9 mouse cellular contexts compared by ENCODE assay signal in the genomic region with DNA sequence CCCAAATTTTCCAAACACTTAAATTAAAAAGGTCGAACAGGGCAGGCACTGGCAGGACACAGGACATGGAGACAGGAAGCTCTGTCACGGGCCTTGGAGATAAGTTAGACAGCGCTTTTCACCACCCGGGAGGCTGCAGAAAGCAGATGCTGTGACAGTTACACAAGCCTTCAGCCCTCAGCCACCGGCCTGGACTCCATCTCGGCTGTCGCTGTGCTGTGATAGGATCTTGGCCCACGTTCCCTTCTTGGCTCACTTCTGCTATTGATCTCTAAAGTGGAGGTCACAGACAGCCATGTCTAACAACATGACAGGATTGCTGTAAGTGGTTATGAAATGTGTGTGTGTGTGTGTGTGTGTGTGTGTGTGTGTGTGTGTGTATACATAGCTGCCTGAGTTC.
A peak's percentile ranks its signal among the peaks of the same experiment; 100 is the strongest.
DNase-seq lines count a peak whose midpoint lies in the region; ATAC-seq and TF ChIP-seq lines count a peak whose summit lies in the region.
"Had no signal": no experiment of that assay in that cellular context is flagged by ENCODE, and none has a peak within 500 bp of the region (broad histone marks: within the 10 kb centered on the region; RNA-seq: fewer than 3 reads in every experiment).

No protein-coding gene starts in this region.

- no peak overlapping the region for H3K4me2 ChIP-seq in kidney, embryonic 14.5 days (replicated peaks; ENCODE audit: low read depth, low read length)
- peak overlapping the region; percentile 13; the same call in 1 of the 2 replicates for H3K4me2 ChIP-seq in heart, embryonic 13.5 days
- no peak overlapping the region for H3K4me2 ChIP-seq in stomach, postnatal 0 days (replicated peaks; ENCODE audit: low read depth)

- no peak overlapping the region for H3K27ac ChIP-seq in kidney, embryonic 14.5 days (ENCODE audit: low read depth, low read length)
- 0 out of 2 replicates have a peak overlapping the region, but pooled peaks have one; percentile 41 for H3K27ac ChIP-seq in heart, embryonic 13.5 days (replicated peaks)
- H3K27ac ChIP-seq in stomach, postnatal 0 days (replicated peaks): no peak overlapping the region
- H3K27ac ChIP-seq: limb, embryonic 10.5 days had no signal

- no peak for ATAC-seq in kidney, embryonic 14.5 days (ENCODE audit: low FRiP score, low TSS enrichment)
- ATAC-seq in heart, embryonic 13.5 days (ENCODE audit: extremely low read depth, insufficient number of reproducible peaks, low FRiP score, low TSS enrichment): peak; percentile 69
- peak; percentile 40; the same call in 1 of the 2 replicates for ATAC-seq in stomach, postnatal 0 days (ENCODE audit: low FRiP score, low TSS enrichment)

- H3K36me3 ChIP-seq in kidney, embryonic 14.5 days (ENCODE audit: control insufficient read depth, insufficient read depth, low read length): no peaks in the 10 kb centered on the region
- no peaks in the 10 kb centered on the region for H3K36me3 ChIP-seq in heart, embryonic 13.5 days
- no peaks in the 10 kb centered on the region for H3K36me3 ChIP-seq in stomach, postnatal 0 days (ENCODE audit: control insufficient read depth, insufficient read depth, low read length)
- H3K36me3 ChIP-seq: limb, embryonic 10.5 days had no signal

- no peaks in the 10 kb centered on the region for H3K27me3 ChIP-seq in kidney, embryonic 14.5 days (ENCODE audit: control insufficient read depth, insufficient read depth, low read length)
- H3K27me3 ChIP-seq in heart, embryonic 13.5 days (replicated peaks): peaks cover 59% of the 10 kb centered on the region
- H3K27me3 ChIP-seq in stomach, postnatal 0 days (ENCODE audit: control insufficient read depth, insufficient read depth, low read length): no peaks in the 10 kb centered on the region

- 22% methylated on average over 8 of the region's 8 CpGs for WGBS in kidney, embryonic 14.5 days
- 4% methylated on average over 8 of the region's 8 CpGs for WGBS in heart, embryonic 13.5 days
- 45% methylated on average over 8 of the region's 8 CpGs for WGBS in stomach, postnatal 0 days

- H3K9ac ChIP-seq in kidney, embryonic 14.5 days (ENCODE audit: low read depth, low read length): no peak overlapping the region
- H3K9ac ChIP-seq in heart, embryonic 13.5 days: no peak overlapping the region
- no peak overlapping the region for H3K9ac ChIP-seq in stomach, postnatal 0 days (ENCODE audit: low read length)

- DNase-seq in kidney, adult 18-20 months: peak; percentile 18
- DNase-seq in kidney, postnatal 4 days: peak; percentile 77 to 80
- peak; percentile 19 for DNase-seq in stomach, postnatal 0 days (ENCODE audit: low spot score)
- no peak for DNase-seq in gastrocnemius, postnatal 14 days
- DNase-seq in right cerebral cortex, adult 2 months (ENCODE audit: low spot score in 2 of 2): no peak
- no peak for DNase-seq in urinary bladder, postnatal 14 days (ENCODE audit: low spot score)

- H3K4me1 ChIP-seq in kidney, embryonic 14.5 days (ENCODE audit: control insufficient read depth, insufficient read depth, low read length): no peaks in the 10 kb centered on the region
- H3K4me1 ChIP-seq in heart, embryonic 13.5 days: peaks cover 47% of the 10 kb centered on the region
- no peaks in the 10 kb centered on the region for H3K4me1 ChIP-seq in stomach, postnatal 0 days (replicated peaks; ENCODE audit: control insufficient read depth, insufficient read depth)

- intact Hi-C loops in gastrocnemius, postnatal 14 days (cut with DNase I; ENCODE audit: low total_unique reads): loop anchor here (10.0 kb wide), 1 partner anchor 78 kb away; no protein-coding TSS in a partner anchor

- no peak for TF ChIP-seq EP300 in stomach, postnatal 0 days (optimal IDR thresholded peaks at IDR 0.05)

- H3K4me3 ChIP-seq in kidney, embryonic 14.5 days (ENCODE audit: low read length): no peak overlapping the region
- H3K4me3 ChIP-seq in heart, embryonic 13.5 days: no peak overlapping the region
- no peak overlapping the region for H3K4me3 ChIP-seq in stomach, postnatal 0 days (ENCODE audit: low read depth, low read length)
- H3K4me3 ChIP-seq: limb, embryonic 10.5 days had no signal

- no peak for TF ChIP-seq CTCF in stomach, postnatal 0 days (IDR thresholded peaks at IDR 0.05; ENCODE audit: low read depth)

- H3K9me3 ChIP-seq in kidney, embryonic 14.5 days (ENCODE audit: control insufficient read depth, low read length): no peaks in the 10 kb centered on the region
- peaks cover 6% of the 10 kb centered on the region; the same call in 1 of the 2 replicates for H3K9me3 ChIP-seq in heart, embryonic 13.5 days
- no peaks in the 10 kb centered on the region for H3K9me3 ChIP-seq in stomach, postnatal 0 days (ENCODE audit: control insufficient read depth, low read length)
- H3K9me3 ChIP-seq: limb, embryonic 10.5 days had no signal

Comparison
In these comparisons a context has a peak if more than half of its experiments do, and no peak if none do; other contexts are left out.
1. DNase-seq: peak in kidney, adult 18-20 months (single experiment), kidney, postnatal 4 days (2 of 2) and stomach, postnatal 0 days (single experiment); none in gastrocnemius, postnatal 14 days (single experiment), right cerebral cortex, adult 2 months (0 of 2) and urinary bladder, postnatal 14 days (single experiment).